Mouse (Mus musculus) C2C12 (cell line): ENCODE measurements around the gene Zfp423.

Experiments used
- CTCF ChIP-seq: IDR thresholded peaks from one replicate; pipeline ENCODE4 v1.5.1; 2011; ENCODE audit not compliant: control insufficient read depth, insufficient read depth, insufficient read length
- FOSL1 ChIP-seq: IDR thresholded peaks from one replicate; pipeline ENCODE4 v1.8.0; 2011; ENCODE audit warnings: mild to moderate bottlenecking, low read length; ENCODE audit not compliant: poor library complexity, insufficient read depth, severe bottlenecking
- MAX ChIP-seq: IDR thresholded peaks from one replicate; pipeline ENCODE4 v1.6.1; 2011; ENCODE audit warnings: mild to moderate bottlenecking, control low read depth
- MYOD1 ChIP-seq: IDR thresholded peaks from one replicate; pipeline ENCODE4 v1.6.1; 2011; ENCODE audit warnings: low read depth; ENCODE audit not compliant: control insufficient read depth, insufficient read length
- MYOG ChIP-seq: IDR thresholded peaks from one replicate; pipeline ENCODE4 v1.6.1; 2011; ENCODE audit not compliant: control insufficient read depth, insufficient read length; ENCODE audit errors: extremely low read depth
- USF1 ChIP-seq: IDR thresholded peaks from one replicate; pipeline ENCODE4 v1.6.1; 2011; ENCODE audit warnings: low read depth, mild to moderate bottlenecking, control low read depth, moderate library complexity

DNA sequence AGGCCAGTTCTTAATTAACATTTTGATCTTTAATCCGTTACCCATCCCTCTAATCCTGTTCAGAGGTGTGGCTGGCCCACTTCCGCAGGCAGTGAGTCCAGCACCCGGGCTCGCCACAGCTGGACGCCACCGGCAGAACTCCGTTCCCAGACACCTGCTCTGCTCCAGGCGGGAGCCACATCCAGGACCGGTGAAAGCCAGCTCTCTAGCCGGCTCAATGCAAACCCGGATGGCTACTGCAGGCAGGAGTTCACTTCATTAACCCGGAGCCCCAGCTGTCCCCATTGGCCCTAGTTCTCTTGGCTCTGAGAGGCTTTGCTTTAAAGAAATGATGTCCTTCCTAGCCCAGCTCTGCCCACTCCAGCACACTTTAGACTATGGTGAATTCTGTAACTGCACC lies 71.4 kb downstream of the Zfp423 start:
- no peak for TF ChIP-seq USF1
- no peak for TF ChIP-seq CTCF
- no peak for TF ChIP-seq MYOD1
- TF ChIP-seq MYOG: no peak
- TF ChIP-seq FOSL1: no peak
- TF ChIP-seq MAX: no peak
